Mouse (Mus musculus) liver, embryonic 12.5 days (tissue): ENCODE data around the gene Npc1l1. TPM values are rescaled to one million over a fixed set of nuclear protein-coding genes. Genes with fewer than 3 reads are reported as not detected.
A peak's percentile ranks its signal among the peaks of the same experiment; 100 is the strongest.
"Not testable (repeated sequence)": the region's sequence is repeated elsewhere in the genome, so short reads cannot be mapped to it uniquely, and the experiment has no call there.

ENCODE experiments used
- ATAC-seq: fragments of 200-750 bp; cut with Nextera tagmentation; 2 replicates; pipeline ENCODE4 v1.8.0; 2017; ENCODE audit warnings: moderate number of reproducible peaks, mild to moderate bottlenecking, moderate library complexity
- H3K27ac ChIP-seq: fragments of 300-500 bp; sonication (generic); 2 replicates; pipeline ENCODE4 v1.5.1; 2016; ENCODE audit warnings: mild to moderate bottlenecking
- H3K27me3 ChIP-seq: fragments of 300-500 bp; sonication (generic); replicated peaks from 2 replicates; pipeline ENCODE4 v1.6.1; 2016; ENCODE audit warnings: mild to moderate bottlenecking, moderate library complexity
- H3K36me3 ChIP-seq: fragments of 300-500 bp; sonication (generic); 2 replicates; pipeline ENCODE4 v1.6.1; 2016; ENCODE audit warnings: mild to moderate bottlenecking, moderate library complexity
- H3K4me1 ChIP-seq: fragments of 300-500 bp; sonication (generic); 2 replicates; pipeline ENCODE4 v1.6.1; 2016
- H3K4me2 ChIP-seq: fragments of 300-500 bp; sonication (generic); 2 replicates; pipeline ENCODE4 v1.6.1; 2016; ENCODE audit warnings: mild to moderate bottlenecking, moderate library complexity
- H3K4me3 ChIP-seq: fragments of 300-500 bp; sonication (generic); 2 replicates; pipeline ENCODE4 v1.5.1; 2016; ENCODE audit warnings: mild to moderate bottlenecking, moderate library complexity
- H3K9ac ChIP-seq: fragments of 300-500 bp; sonication (generic); 2 replicates; pipeline ENCODE4 v1.6.1; 2016; ENCODE audit warnings: mild to moderate bottlenecking, moderate library complexity
- H3K9me3 ChIP-seq: fragments of 300-500 bp; sonication (generic); replicated peaks from 2 replicates; pipeline ENCODE4 v1.6.1; 2016; ENCODE audit warnings: mild to moderate bottlenecking, moderate library complexity
- WGBS: fragments of 180-500 bp; shearing (Covaris S2); methylation state at CpG from one replicate; pipeline ENCODE4 v1.1.7; 2016; ENCODE audit not compliant: insufficient replicate concordance; 5-methylcytosine and 5-hydroxymethylcytosine counted together
- polyA plus RNA-seq: library from polyadenylated mRNA; unstranded; fragments of >200 nt; fragmentation: Nextera tagmentation; extraction: Ambion mirVana; gene quantifications from 2 replicates; pipeline ENCODE4 v1.2.1, GENCODE M21; 2016

Npc1l1 gene
- polyA plus RNA-seq: 0.17 and 0.21 TPM in 2 replicates

DNA sequence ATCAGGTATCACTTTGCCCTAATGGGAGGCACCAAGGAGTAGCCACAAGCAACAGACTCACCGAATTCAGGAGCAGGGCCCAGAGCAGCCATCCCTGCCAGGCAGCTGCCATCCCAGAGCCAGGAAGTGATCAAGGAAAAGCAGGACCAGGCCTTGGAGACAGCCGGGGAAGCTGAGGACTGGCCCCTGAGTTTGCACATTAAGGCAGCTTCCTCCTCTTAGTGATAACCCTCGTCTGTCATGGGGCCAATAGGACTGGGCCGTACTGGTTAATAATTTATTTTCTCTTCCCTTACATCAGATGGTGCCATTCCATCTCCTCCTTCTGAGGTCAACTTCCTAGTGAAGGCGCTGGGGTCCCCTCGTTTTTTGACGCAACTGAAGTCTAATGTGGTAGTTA is at the start of gene Npc1l1:
Npc1l1 (minus strand) TSS at position 132 of the 400 bp plus-strand sequence.
- 64% methylated on average over 7 of the region's 7 CpGs for WGBS
- Histone ChIP-seq H3K4me2 (no peak within 1 kb of the TSS), H3K9me3 (peaks cover 11% of the 10 kb centered on the region), H3K4me3 (no peak within 1 kb of the TSS), H3K27me3 (peaks cover 19% of the 10 kb centered on the region; the same call in 1 of the 2 replicates), H3K9ac (no peak within 1 kb of the TSS), H3K27ac (no peak within 1 kb of the TSS), H3K36me3 (no peaks in the 10 kb centered on the region), H3K4me1 (no peaks in the 10 kb centered on the region)
- ATAC-seq: no peak

DNA sequence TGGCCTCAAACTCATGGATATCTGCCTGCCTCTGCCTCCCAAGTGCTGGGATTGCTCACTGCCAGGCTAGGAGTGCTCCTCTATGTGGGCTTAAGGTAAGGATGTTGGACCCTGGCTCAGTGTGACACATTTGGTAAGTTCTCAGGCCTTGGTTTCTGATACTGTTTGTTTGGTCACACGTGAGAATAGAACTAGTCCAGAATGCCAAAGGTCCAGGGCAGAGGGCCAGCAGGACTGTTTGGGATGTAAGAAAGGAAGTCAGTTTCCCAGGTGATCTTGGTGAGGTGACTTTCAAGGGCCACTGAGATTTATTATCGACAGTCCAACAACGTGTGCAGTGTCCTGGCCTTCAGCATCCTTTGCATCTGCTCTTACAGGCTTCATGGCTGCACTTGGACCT is 46.5 kb upstream of the Npc1l1 start:
- ATAC-seq: no peak
- Histone ChIP-seq H3K27me3 (no peaks in the 10 kb centered on the region), H3K4me2 (no peak overlapping the region), H3K27ac (no peak overlapping the region), H3K4me3 (no peak overlapping the region), H3K9me3 (peaks cover 10% of the 10 kb centered on the region; the same call in 1 of the 2 replicates), H3K36me3 (peaks cover 16% of the 10 kb centered on the region), H3K4me1 (peaks cover 22% of the 10 kb centered on the region), H3K9ac (no peak overlapping the region)
- 74% methylated on average over 3 of the region's 3 CpGs for WGBS

DNA sequence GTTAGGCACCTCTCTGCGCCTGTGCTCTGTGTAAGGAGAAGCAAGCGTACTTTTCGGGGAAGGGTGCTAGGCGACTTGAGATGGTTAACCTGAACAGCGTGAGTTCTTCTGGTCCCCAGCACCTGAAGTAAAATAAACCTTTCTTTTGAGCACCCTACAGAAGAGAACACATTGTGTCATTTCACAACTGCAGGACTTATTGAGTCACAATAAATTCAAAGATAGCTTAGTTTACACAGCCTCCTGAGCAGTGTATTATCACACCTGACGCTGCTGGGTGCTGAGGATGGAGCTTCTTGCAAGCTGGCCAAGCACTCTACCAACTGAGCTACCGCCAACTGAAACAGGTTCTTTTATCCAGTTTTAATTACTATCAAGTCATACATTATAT is 45.1 kb upstream of the Npc1l1 start:
- peak overlapping the region; percentile 93 for H3K4me2 ChIP-seq
- H3K9me3 ChIP-seq: peaks cover 1% of the 10 kb centered on the region; the same call in 1 of the 2 replicates
- H3K4me1 ChIP-seq: peaks cover 22% of the 10 kb centered on the region
- peak overlapping the region; percentile 92 for H3K9ac ChIP-seq
- no peaks in the 10 kb centered on the region for H3K27me3 ChIP-seq
- peak overlapping the region; percentile 78 for H3K27ac ChIP-seq
- H3K36me3 ChIP-seq: peaks cover 28% of the 10 kb centered on the region
- WGBS: 28% methylated on average over 7 of the region's 7 CpGs
- H3K4me3 ChIP-seq: peak overlapping the region; percentile 95
- ATAC-seq: peak; percentile 33; the same call in 1 of the 2 replicates

DNA sequence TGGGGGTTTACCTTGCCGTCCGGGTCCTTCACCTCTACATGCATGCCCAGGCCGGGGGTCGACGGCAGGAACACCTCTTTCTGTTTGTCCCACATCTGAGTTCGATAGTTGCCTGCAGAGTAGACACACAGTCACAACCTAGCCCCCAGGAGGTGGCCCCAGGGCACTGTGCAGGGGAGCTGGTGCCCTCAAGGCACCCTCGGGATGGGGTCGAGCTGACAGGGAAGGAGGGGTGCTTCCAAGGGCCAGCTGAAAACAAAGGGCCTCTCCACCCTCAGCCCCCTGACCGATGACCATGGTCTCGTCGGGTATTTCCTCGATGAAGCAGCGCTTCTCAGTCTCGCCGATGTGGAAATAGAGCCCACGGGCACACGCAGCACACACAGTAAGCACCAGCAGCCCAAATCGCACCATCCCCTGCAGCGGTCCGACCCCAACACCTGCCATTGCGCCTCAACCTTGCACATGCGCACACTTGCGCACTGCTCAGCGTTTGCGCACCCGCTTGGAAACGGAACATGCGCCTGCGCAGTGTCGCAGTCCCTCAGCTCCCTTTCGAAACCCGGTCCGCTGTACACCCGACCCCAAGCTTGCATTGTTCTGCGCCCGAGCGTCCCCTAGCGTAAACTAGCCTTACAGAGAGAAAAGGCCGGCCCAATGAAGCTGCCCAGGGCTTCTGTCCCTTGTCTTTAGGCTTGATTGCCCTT is 44.6 kb upstream of the Npc1l1 start, which contains the start of gene Tmed4:
Tmed4 (minus strand) TSS at position 484 of the 707 bp plus-strand sequence.
- H3K9me3 ChIP-seq: no peaks in the 10 kb centered on the region
- peak within 1 kb of the TSS; percentile 95 for H3K4me3 ChIP-seq
- peaks cover 22% of the 10 kb centered on the region for H3K4me1 ChIP-seq
- peak; percentile 96 for ATAC-seq
- peak within 1 kb of the TSS; percentile 93 for H3K4me2 ChIP-seq
- H3K9ac ChIP-seq: peak within 1 kb of the TSS; percentile 92
- peaks cover 31% of the 10 kb centered on the region for H3K36me3 ChIP-seq
- no peaks in the 10 kb centered on the region for H3K27me3 ChIP-seq
- H3K27ac ChIP-seq: peak within 1 kb of the TSS; percentile 78
- WGBS: under 1% methylated on average over 39 of the region's 39 CpGs

DNA sequence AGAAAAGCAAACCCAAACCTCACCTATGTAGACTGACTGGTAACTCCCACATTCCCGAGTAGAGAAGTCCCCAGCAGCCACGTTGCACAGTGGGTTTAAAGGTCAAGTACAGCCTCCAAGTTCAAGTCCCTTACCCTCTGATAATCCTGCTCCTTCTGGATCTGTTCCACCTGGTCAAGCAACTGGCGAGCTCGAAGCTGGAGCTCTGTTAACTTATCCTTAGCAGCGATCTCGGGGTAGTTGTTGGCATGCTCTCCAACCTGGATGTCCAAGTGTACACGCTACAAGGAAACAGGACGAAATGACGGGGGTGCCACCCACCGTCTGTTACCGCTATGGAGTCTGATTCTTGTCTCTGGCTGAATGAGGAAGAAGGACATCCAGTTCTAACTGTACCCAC is 43.7 kb upstream of the Npc1l1 start:
- peak overlapping the region; percentile 93 for H3K4me2 ChIP-seq
- no peaks in the 10 kb centered on the region for H3K27me3 ChIP-seq
- H3K4me1 ChIP-seq: peaks cover 24% of the 10 kb centered on the region
- no peak for ATAC-seq
- H3K27ac ChIP-seq: peak overlapping the region; percentile 78; the same call in 1 of the 2 replicates
- H3K9ac ChIP-seq: peak overlapping the region; percentile 92
- peak overlapping the region; percentile 95 for H3K4me3 ChIP-seq
- peaks cover 31% of the 10 kb centered on the region for H3K36me3 ChIP-seq
- no peaks in the 10 kb centered on the region for H3K9me3 ChIP-seq
- 32% methylated on average over 11 of the region's 11 CpGs for WGBS

DNA sequence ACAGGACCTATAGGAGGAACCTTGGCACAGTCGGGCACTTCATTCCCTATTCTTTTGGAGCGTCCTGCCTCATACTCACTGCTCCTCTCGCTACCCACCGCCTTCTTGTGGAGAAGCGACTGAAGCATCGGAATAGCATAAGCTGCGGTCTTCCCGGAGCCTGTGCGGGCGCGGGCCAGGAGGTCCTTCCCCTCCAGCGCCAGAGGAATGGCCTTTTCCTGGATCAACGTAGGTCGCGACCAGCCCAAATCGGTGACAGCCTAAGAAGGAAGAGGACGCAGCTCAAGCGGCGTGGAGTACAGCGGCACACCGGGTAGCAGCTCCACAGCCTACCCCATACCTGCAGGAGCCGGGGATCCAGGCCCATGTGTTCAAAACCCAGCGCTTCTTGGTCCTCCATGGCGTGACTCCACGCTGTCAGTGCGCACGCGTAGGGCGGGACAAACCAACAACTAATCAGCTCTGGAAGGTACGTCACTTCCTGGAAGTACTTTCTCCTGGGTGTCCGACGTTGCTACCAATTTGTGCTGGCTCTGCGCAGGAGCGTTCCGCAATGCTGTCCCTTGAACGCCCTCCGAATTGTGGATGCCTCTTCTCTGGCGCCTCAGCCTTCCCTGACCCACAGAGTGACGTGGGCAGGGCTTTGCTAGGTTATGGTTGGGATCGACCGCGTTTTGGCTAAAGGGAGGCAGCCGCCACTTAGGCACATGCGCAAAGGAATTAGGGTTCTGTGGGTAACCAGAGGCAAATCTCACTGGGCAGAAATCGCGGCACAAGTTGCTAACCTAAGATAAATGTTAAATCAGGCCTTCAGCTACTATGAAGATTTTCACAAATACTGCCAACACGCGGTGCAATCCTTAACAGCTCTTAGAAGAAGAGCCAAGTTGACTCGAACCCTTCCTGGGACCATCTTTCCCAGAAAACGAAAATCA is 37.6 kb upstream of the Npc1l1 start, which contains the start of gene Ddx56:
Ddx56 (minus strand) TSS at position 453 of the 935 bp plus-strand sequence.
- peak within 1 kb of the TSS; percentile 86 for H3K27ac ChIP-seq
- peaks cover 69% of the 10 kb centered on the region for H3K36me3 ChIP-seq
- H3K4me3 ChIP-seq: peak within 1 kb of the TSS; percentile 84
- 2% methylated on average over 50 of the region's 50 CpGs for WGBS
- peaks cover 19% of the 10 kb centered on the region for H3K4me1 ChIP-seq
- ATAC-seq: peak; percentile 96
- peak within 1 kb of the TSS; percentile 87 for H3K4me2 ChIP-seq
- no peaks in the 10 kb centered on the region for H3K9me3 ChIP-seq
- H3K27me3 ChIP-seq: no peaks in the 10 kb centered on the region
- H3K9ac ChIP-seq: peak within 1 kb of the TSS; percentile 85

DNA sequence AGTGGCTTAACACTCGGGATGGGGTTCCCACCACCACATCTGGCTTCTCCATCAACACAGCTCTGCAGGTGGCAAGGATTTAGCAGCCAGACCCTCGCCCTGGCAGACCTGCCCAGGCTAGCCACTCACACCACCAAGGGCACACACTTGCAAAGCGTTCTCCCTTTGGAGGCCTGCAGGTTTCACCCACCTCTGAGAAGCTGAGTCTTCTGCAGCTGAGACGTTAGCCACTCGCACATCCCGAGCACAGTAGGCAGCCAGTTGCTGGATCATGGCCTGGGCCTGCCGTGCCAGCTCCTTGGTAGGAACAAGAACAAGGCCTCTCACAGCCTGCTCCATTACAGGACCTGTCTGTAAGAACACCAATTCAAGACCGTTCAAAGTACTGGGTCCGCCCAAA is 36.7 kb upstream of the Npc1l1 start:
- Histone ChIP-seq H3K4me3 (peak overlapping the region; percentile 84), H3K4me1 (peaks cover 19% of the 10 kb centered on the region), H3K36me3 (peaks cover 69% of the 10 kb centered on the region), H3K9ac (peak overlapping the region; percentile 85), H3K4me2 (peak overlapping the region; percentile 87), H3K27ac (peak overlapping the region; percentile 86), H3K9me3 (no peaks in the 10 kb centered on the region), H3K27me3 (no peaks in the 10 kb centered on the region)
- WGBS: 46% methylated on average over 9 of the region's 9 CpGs
- ATAC-seq: no peak

DNA sequence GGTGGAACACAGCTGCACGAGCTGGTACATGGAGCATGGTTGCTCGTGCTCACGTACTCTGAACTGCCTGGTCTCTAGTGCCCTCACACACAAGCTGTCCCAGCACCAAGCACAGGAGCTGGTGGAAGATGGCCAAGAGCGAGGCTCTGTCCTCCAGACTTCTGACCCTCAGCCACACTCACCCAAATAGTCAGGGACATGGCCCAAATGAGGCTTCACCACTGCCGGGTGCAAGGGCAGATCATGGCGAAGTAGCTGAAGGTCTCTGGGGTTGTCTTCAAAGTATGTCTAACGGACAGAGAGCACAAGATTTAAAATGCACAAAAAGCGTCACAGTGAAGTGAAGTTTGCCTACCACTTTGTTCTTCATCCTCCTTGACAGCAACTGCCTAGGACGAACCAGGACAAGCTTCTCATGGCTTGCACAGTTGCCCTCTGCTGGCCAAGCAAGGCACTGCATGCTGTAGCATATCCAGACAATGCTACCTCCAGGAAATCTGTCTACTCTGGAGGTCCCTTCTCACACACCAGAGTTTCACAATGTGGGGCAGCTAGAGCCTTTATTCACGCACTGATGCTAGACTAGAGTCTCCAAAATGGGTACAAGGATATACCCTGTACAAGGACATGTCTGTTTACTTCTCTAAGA is 31.6 kb upstream of the Npc1l1 start:
- no peaks in the 10 kb centered on the region for H3K27me3 ChIP-seq
- H3K36me3 ChIP-seq: peaks cover 91% of the 10 kb centered on the region
- no peaks in the 10 kb centered on the region for H3K9me3 ChIP-seq
- H3K9ac ChIP-seq: no peak overlapping the region
- no peak overlapping the region for H3K4me3 ChIP-seq
- ATAC-seq: peak; percentile 14; the same call in 1 of the 2 replicates
- no peak overlapping the region for H3K4me2 ChIP-seq
- WGBS: 78% methylated on average over 10 of the region's 10 CpGs
- H3K4me1 ChIP-seq: peaks cover 9% of the 10 kb centered on the region
- no peak overlapping the region for H3K27ac ChIP-seq

DNA sequence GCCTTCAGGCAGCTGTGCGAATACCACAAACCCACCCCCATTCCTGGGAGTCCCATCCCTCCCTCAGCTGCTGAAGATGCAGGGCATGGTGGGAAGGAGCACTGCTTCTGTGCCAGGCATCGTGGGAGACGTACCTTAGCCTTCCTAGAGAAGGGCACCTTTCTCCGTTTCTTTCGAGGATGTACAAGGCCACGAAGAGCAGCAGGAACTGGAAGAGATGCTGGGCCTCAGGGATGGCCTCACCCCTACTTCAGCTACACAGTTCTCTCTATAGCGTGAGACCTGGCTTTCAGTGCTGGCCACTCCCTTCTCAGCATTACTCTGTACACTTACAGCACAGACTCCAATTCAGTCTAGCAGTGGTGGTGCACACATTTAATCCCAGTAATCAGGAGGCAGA is 29.5 kb upstream of the Npc1l1 start:
- no peaks in the 10 kb centered on the region for H3K27me3 ChIP-seq
- no peak overlapping the region for H3K4me2 ChIP-seq
- no peak overlapping the region for H3K4me3 ChIP-seq
- no peak for ATAC-seq
- no peaks in the 10 kb centered on the region for H3K9me3 ChIP-seq
- peaks cover 7% of the 10 kb centered on the region for H3K4me1 ChIP-seq
- H3K36me3 ChIP-seq: peaks cover 69% of the 10 kb centered on the region
- WGBS: 86% methylated on average over 7 of the region's 7 CpGs
- H3K27ac ChIP-seq: no peak overlapping the region
- no peak overlapping the region for H3K9ac ChIP-seq

DNA sequence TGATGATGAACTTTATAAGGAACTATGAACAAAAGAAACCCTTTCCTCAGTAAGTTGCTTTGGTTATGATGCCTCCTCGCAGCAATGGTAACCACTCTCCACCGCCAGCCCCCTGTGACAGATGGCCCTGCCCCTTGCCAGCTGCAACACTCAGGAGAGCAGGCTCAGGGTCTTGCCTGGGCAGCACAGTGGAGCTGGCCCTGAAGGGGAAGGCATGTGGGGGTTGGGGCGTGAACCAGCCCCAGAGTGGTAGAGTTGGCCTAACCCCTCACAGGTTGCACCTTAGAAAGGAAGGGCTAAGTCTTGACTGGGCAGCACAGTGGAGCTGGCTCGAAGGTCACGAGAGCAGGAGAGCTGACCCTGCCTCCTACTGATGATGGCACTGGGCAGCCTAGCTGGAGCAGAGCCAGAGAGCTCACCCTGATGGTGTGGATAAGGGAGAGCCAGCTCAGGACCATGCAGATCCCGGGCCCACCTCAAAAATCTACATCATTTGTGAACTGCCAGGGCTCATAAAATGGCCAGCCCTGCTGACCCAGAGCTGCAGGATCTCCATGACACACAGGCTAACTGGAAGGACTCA is 26.6 kb upstream of the Npc1l1 start:
- Histone ChIP-seq H3K36me3 (peaks cover 41% of the 10 kb centered on the region), H3K27me3 (no peaks in the 10 kb centered on the region), H3K4me2 (no peak overlapping the region), H3K4me3 (no peak overlapping the region), H3K9ac (no peak overlapping the region; the same call in 1 of the 2 replicates), H3K27ac (no peak overlapping the region), H3K9me3 (no peaks in the 10 kb centered on the region), H3K4me1 (peaks cover 7% of the 10 kb centered on the region)
- ATAC-seq: no peak
- 62% methylated on average over 6 of the region's 6 CpGs for WGBS

DNA sequence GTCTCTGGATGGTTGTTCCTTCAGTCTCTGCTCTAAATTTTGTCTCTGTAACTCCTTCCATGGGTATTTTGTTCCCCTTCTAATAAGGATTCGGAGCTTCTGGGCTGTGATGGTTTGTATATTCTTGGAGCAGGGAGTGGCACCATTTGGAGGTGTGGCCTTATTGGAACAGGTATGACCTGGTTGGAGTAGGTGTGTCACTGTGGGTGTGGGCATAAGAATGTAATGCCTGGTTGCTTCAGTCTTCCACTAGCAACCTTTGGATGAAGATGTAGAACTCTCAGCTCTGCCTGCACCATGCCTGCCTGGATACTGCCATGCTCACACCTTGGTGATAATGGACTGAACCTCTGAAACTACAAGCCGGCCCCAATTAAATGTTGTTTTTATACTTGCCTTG is 24.7 kb upstream of the Npc1l1 start:
- ATAC-seq, H3K9me3 ChIP-seq, H3K9ac ChIP-seq, H3K4me2 ChIP-seq, H3K4me1 ChIP-seq, H3K4me3 ChIP-seq, H3K27me3 ChIP-seq, H3K27ac ChIP-seq: not testable (repeated sequence)
- WGBS: 83% methylated on average over 2 of the region's 2 CpGs
- peaks cover 21% of the 10 kb centered on the region for H3K36me3 ChIP-seq
